ENCODE assay signal across 7 mouse cellular contexts in the genomic region with DNA sequence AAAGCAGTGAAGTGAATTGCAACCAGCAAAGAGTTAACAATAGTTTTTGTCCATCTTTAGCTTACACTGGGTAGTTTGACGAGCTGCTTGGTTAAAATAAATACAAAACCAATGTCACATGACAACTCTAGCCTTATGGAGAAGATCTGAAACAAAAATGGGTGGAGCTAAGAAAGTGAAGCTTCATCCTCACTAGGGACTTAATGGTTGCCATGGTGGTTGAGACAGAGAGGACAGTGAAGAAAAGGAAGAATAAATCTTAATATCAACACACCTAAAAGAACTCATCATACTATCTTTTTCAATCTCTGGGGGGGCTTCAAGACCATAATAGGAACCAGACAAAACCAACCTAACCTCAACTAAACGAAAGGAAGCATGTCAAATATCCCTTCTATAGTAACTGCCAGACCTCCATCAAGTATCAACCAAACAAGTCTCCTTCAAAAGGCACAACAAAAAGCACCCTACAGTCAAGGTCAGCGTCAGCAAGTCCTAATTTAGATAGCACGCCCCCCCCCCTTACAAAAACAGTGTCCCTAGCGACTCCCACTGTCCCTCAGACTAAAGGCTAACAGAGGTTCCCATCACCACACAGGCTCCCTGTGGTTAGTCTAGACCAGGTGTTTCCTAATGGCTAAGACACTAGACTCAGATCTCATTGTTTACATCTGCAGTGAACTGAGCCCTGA. TPM values are rescaled to one million over a fixed set of nuclear protein-coding genes. Genes with fewer than 3 reads are reported as not detected.
DNase-seq lines count a peak whose midpoint lies in the region; ATAC-seq and TF ChIP-seq lines count a peak whose summit lies in the region.

No protein-coding gene starts in this region.

- peak; percentile 63 for DNase-seq in lung, postnatal 0 days (ENCODE audit: low spot score)
- DNase-seq in lung, adult 18-20 months, result no peak
- DNase-seq in thymus, postnatal 0 days (ENCODE audit: low spot score), result no peak
- no peak for DNase-seq in kidney, postnatal 4 days

- H3K4me2 ChIP-seq in lung, postnatal 0 days (replicated peaks; ENCODE audit: low read depth, low read length), result peak overlapping the region; percentile 94
- peak overlapping the region; percentile 82 for H3K4me2 ChIP-seq in intestine, embryonic 15.5 days (replicated peaks)

- ATAC-seq in lung, postnatal 0 days, result no peak
- ATAC-seq in intestine, embryonic 15.5 days, result no peak

- peak overlapping the region; percentile 92 for H3K4me3 ChIP-seq in lung, postnatal 0 days (ENCODE audit: low read depth, low read length)
- peak overlapping the region; percentile 99 for H3K4me3 ChIP-seq in cortical plate, adult 2 months (ENCODE audit: insufficient read depth, low read length)
- peak overlapping the region; percentile 92 for H3K4me3 ChIP-seq in intestine, embryonic 15.5 days (replicated peaks)
- peak overlapping the region; percentile 79 for H3K4me3 ChIP-seq in small intestine, adult 2 months (ENCODE audit: low read depth, low read length)

- no peak for TF ChIP-seq POLR2A in cortical plate, adult 2 months (IDR thresholded peaks at IDR 0.05; ENCODE audit: extremely low read depth, insufficient read depth, low read length)
- no peak for TF ChIP-seq POLR2A in small intestine, adult 2 months (IDR thresholded peaks at IDR 0.05; ENCODE audit: low read depth, low read length)

- no peak overlapping the region for H3K27ac ChIP-seq in lung, postnatal 0 days (ENCODE audit: low read length)
- no peak overlapping the region for H3K27ac ChIP-seq in cortical plate, adult 2 months (ENCODE audit: insufficient read depth, low read length)
- 0 out of 2 replicates have a peak overlapping the region, but pooled peaks have one; percentile 100 for H3K27ac ChIP-seq in intestine, embryonic 15.5 days
- H3K27ac ChIP-seq in small intestine, adult 2 months (ENCODE audit: insufficient read depth, low read depth, low read length), result no peak overlapping the region

- no peaks in the 10 kb centered on the region for H3K9me3 ChIP-seq in lung, postnatal 0 days (ENCODE audit: low read length)
- no peaks in the 10 kb centered on the region for H3K9me3 ChIP-seq in intestine, embryonic 15.5 days

- H3K36me3 ChIP-seq in lung, postnatal 0 days (ENCODE audit: insufficient read depth, low read length), result peaks cover 44% of the 10 kb centered on the region
- peaks cover 51% of the 10 kb centered on the region for H3K36me3 ChIP-seq in intestine, embryonic 15.5 days
- peaks cover 59% of the 10 kb centered on the region for H3K36me3 ChIP-seq in small intestine, adult 2 months (ENCODE audit: control insufficient read depth, insufficient read depth, low read length)

- no peak for TF ChIP-seq CTCF in lung, postnatal 0 days (IDR thresholded peaks at IDR 0.05)
- TF ChIP-seq CTCF in cortical plate, adult 2 months (IDR thresholded peaks at IDR 0.05; ENCODE audit: extremely low read depth, insufficient read depth, low read length), result no peak
- TF ChIP-seq CTCF in small intestine, adult 2 months (IDR thresholded peaks at IDR 0.05; ENCODE audit: extremely low read depth, insufficient read length, insufficient replicate concordance, low read depth, low read length), result no peak

- peak overlapping the region; percentile 86 for H3K9ac ChIP-seq in lung, postnatal 0 days (replicated peaks; ENCODE audit: low read depth)
- peak overlapping the region; percentile 93 for H3K9ac ChIP-seq in intestine, embryonic 15.5 days

- no peak for TF ChIP-seq EP300 in lung, postnatal 0 days (IDR thresholded peaks at IDR 0.05)

- 0% methylated on average over 5 of the region's 5 CpGs for WGBS in lung, postnatal 0 days
- 1% methylated on average over 5 of the region's 5 CpGs for WGBS in intestine, embryonic 15.5 days
- WGBS in small intestine, adult 2 months, result 0% methylated on average over 5 of the region's 5 CpGs

- H3K27me3 ChIP-seq in lung, postnatal 0 days (replicated peaks; ENCODE audit: insufficient read depth, low read length), result no peaks in the 10 kb centered on the region
- H3K27me3 ChIP-seq in intestine, embryonic 15.5 days (replicated peaks), result no peaks in the 10 kb centered on the region
- no peaks in the 10 kb centered on the region for H3K27me3 ChIP-seq in small intestine, adult 2 months (ENCODE audit: control insufficient read depth, insufficient read depth, low read length)

- H3K4me1 ChIP-seq in lung, postnatal 0 days (ENCODE audit: insufficient read depth, low read depth, low read length), result peaks cover 9% of the 10 kb centered on the region; the same call in 1 of the 2 replicates
- no peaks in the 10 kb centered on the region; the same call in 1 of the 2 replicates for H3K4me1 ChIP-seq in cortical plate, adult 2 months (ENCODE audit: control insufficient read depth, insufficient read depth, low read length)
- H3K4me1 ChIP-seq in intestine, embryonic 15.5 days (replicated peaks), result peaks cover 24% of the 10 kb centered on the region
- peaks cover 7% of the 10 kb centered on the region; the same call in 1 of the 2 replicates for H3K4me1 ChIP-seq in small intestine, adult 2 months (ENCODE audit: control insufficient read depth, insufficient read depth, insufficient read length, low read length)

RNA-seq across cellular contexts. Expression of gene H2-DMa, which starts 1.8 kb away (rescaled TPM):
- 20.7 and 23.9 TPM in 2 replicates for polyA plus RNA-seq in lung, postnatal 0 days (2015; fragmentation: Nextera tagmentation; extraction: Ambion mirVana)
- 27.3 and 29.4 TPM in 2 replicates for polyA plus RNA-seq in cortical plate, adult 2 months (2012; rRNA removed)
- 11.3 and 13.4 TPM in 2 replicates for polyA plus RNA-seq in intestine, embryonic 15.5 days (2015; fragmentation: Nextera tagmentation; extraction: Ambion mirVana)
- polyA plus RNA-seq in small intestine, adult 2 months (2012; rRNA removed), result 35.4 and 169 TPM in 2 replicates
- polyA plus RNA-seq in thymus, postnatal 0 days (2015; fragmentation: Nextera tagmentation; extraction: Ambion mirVana), result 113 and 114 TPM in 2 replicates

RNA-seq across cellular contexts. Expression of gene Brd2, which starts 4.9 kb away (rescaled TPM):
- polyA plus RNA-seq in lung, postnatal 0 days (2015; fragmentation: Nextera tagmentation; extraction: Ambion mirVana), result 80.2 and 80.3 TPM in 2 replicates
- polyA plus RNA-seq in cortical plate, adult 2 months (2012; rRNA removed), result 181 and 184 TPM in 2 replicates
- polyA plus RNA-seq in intestine, embryonic 15.5 days (2015; fragmentation: Nextera tagmentation; extraction: Ambion mirVana), result 88.2 and 90.7 TPM in 2 replicates
- 41.2 and 73.1 TPM in 2 replicates for polyA plus RNA-seq in small intestine, adult 2 months (2012; rRNA removed)
- polyA plus RNA-seq in thymus, postnatal 0 days (2015; fragmentation: Nextera tagmentation; extraction: Ambion mirVana), result 98.3 and 107 TPM in 2 replicates

RNA-seq across cellular contexts. Expression of gene H2-Oa, which starts 25.4 kb away (rescaled TPM):
- polyA plus RNA-seq in lung, postnatal 0 days (2015; fragmentation: Nextera tagmentation; extraction: Ambion mirVana), result 0.48 and 1.1 TPM in 2 replicates
- polyA plus RNA-seq in cortical plate, adult 2 months (2012; rRNA removed), result 1.4 and 1.7 TPM in 2 replicates
- 0.66 and 0.85 TPM in 2 replicates for polyA plus RNA-seq in intestine, embryonic 15.5 days (2015; fragmentation: Nextera tagmentation; extraction: Ambion mirVana)
- 7.2 and 16.6 TPM in 2 replicates for polyA plus RNA-seq in small intestine, adult 2 months (2012; rRNA removed)
- polyA plus RNA-seq in thymus, postnatal 0 days (2015; fragmentation: Nextera tagmentation; extraction: Ambion mirVana), result 55.0 and 57.1 TPM in 2 replicates

RNA-seq across cellular contexts. Expression of gene H2-DMb2, which starts 25.5 kb away (rescaled TPM):
- polyA plus RNA-seq in lung, postnatal 0 days (2015; fragmentation: Nextera tagmentation; extraction: Ambion mirVana), result 1.8 and 2.2 TPM in 2 replicates
- 0.79 and 0.84 TPM in 2 replicates for polyA plus RNA-seq in cortical plate, adult 2 months (2012; rRNA removed)
- 0.68 and 0.83 TPM in 2 replicates for polyA plus RNA-seq in intestine, embryonic 15.5 days (2015; fragmentation: Nextera tagmentation; extraction: Ambion mirVana)
- 12.7 and 25.4 TPM in 2 replicates for polyA plus RNA-seq in small intestine, adult 2 months (2012; rRNA removed)
- 57.8 and 62.9 TPM in 2 replicates for polyA plus RNA-seq in thymus, postnatal 0 days (2015; fragmentation: Nextera tagmentation; extraction: Ambion mirVana)

RNA-seq across cellular contexts. Expression of gene H2-DMb1, which starts 35.3 kb away (rescaled TPM):
- polyA plus RNA-seq in lung, postnatal 0 days (2015; fragmentation: Nextera tagmentation; extraction: Ambion mirVana), result 6.9 and 7.2 TPM in 2 replicates
- polyA plus RNA-seq in cortical plate, adult 2 months (2012; rRNA removed), result 3.6 and 4.5 TPM in 2 replicates
- 3.2 TPM in 2 replicates for polyA plus RNA-seq in intestine, embryonic 15.5 days (2015; fragmentation: Nextera tagmentation; extraction: Ambion mirVana)
- 39.0 and 281 TPM in 2 replicates for polyA plus RNA-seq in small intestine, adult 2 months (2012; rRNA removed)
- polyA plus RNA-seq in thymus, postnatal 0 days (2015; fragmentation: Nextera tagmentation; extraction: Ambion mirVana), result 39.8 and 42.2 TPM in 2 replicates
